Mouse (Mus musculus) kidney, embryonic 16.5 days (tissue): Measurements from ENCODE around the gene Tead3. TPM values are rescaled to one million over a fixed set of nuclear protein-coding genes. Genes with fewer than 3 reads are reported as not detected.

Experiments used
- ATAC-seq: fragments of 200-750 bp; cut with Nextera tagmentation; 2 replicates; pipeline ENCODE4 v1.8.0; 2017; ENCODE audit warnings: moderate TSS enrichment; ENCODE audit not compliant: low FRiP score, low TSS enrichment
- H3K27ac ChIP-seq: fragments of 300-500 bp; sonication (generic); 2 replicates; pipeline ENCODE4 v1.5.1; 2014; ENCODE audit warnings: low read length
- H3K27me3 ChIP-seq: fragments of 300-500 bp; sonication (generic); 2 replicates; pipeline ENCODE4 v1.6.1; 2014; ENCODE audit warnings: low read length, control low read depth, mixed read lengths; ENCODE audit not compliant: insufficient read depth
- H3K36me3 ChIP-seq: fragments of 300-500 bp; sonication (generic); 2 replicates; pipeline ENCODE4 v1.6.1; 2014; ENCODE audit warnings: low read length, control low read depth, mixed read lengths; ENCODE audit not compliant: insufficient read depth
- H3K4me1 ChIP-seq: fragments of 300-500 bp; sonication (generic); 2 replicates; pipeline ENCODE4 v1.6.1; 2014; ENCODE audit warnings: low read length, control low read depth, mixed read lengths; ENCODE audit not compliant: insufficient read depth
- H3K4me2 ChIP-seq: fragments of 300-500 bp; sonication (generic); replicated peaks from 2 replicates; pipeline ENCODE4 v1.6.1; 2014; ENCODE audit warnings: low read depth, low read length
- H3K4me3 ChIP-seq: fragments of 300-500 bp; sonication (generic); 2 replicates; pipeline ENCODE4 v1.5.1; 2014; ENCODE audit warnings: mild to moderate bottlenecking, low read length
- H3K9ac ChIP-seq: fragments of 300-500 bp; sonication (generic); replicated peaks from 2 replicates; pipeline ENCODE4 v1.6.1; 2014; ENCODE audit warnings: low read length
- H3K9me3 ChIP-seq: fragments of 300-500 bp; sonication (generic); 2 replicates; pipeline ENCODE4 v1.6.1; 2016; ENCODE audit warnings: low read length, control low read depth
- WGBS: fragments of 180-500 bp; shearing (Covaris S2); extraction: QIAGEN DNeasy Blood & Tissue Kit; methylation state at CpG from one replicate; pipeline ENCODE4 v1.1.7; 2014; 5-methylcytosine and 5-hydroxymethylcytosine counted together
- polyA plus RNA-seq: library from polyadenylated mRNA; unstranded; fragments of >200 nt; fragmentation: Nextera tagmentation; extraction: Ambion mirVana; gene quantifications from 2 replicates; pipeline ENCODE4 v1.2.1, GENCODE M21; 2015

The Tead3 gene
- polyA plus RNA-seq, 1 experiment from 2014 or later = 10.7 TPM

- Histone ChIP-seq H3K9me3 (no peaks in the 10 kb centered on the region), H3K9ac (no peak overlapping the region), H3K27ac (no peak overlapping the region), H3K36me3 (no peaks in the 10 kb centered on the region), H3K4me1 (peaks cover 81% of the 10 kb centered on the region), H3K4me3 (no peak overlapping the region), H3K4me2 (peak overlapping the region; percentile 96; the same call in 1 of the 2 replicates), H3K27me3 (no peaks in the 10 kb centered on the region; the same call in 1 of the 2 replicates)
- WGBS = 56% methylated on average over 10 of the region's 10 CpGs
- ATAC-seq = no peak
Observed at GRCm38 (mm10) chr17:28347327-28347726, 3.3 kb downstream of the Tead3 start.

- Histone ChIP-seq H3K9ac (peak overlapping the region; percentile 57), H3K4me2 (peak overlapping the region; percentile 44), H3K4me1 (peaks cover 84% of the 10 kb centered on the region), H3K27ac (peak overlapping the region; percentile 93), H3K9me3 (no peaks in the 10 kb centered on the region), H3K36me3 (no peaks in the 10 kb centered on the region), H3K27me3 (no peaks in the 10 kb centered on the region; the same call in 1 of the 2 replicates), H3K4me3 (peak overlapping the region; percentile 24)
- 0 out of 2 replicates have a peak, but pooled peaks have one; percentile 3 for ATAC-seq
- WGBS = 16% methylated on average over 10 of the region's 10 CpGs
Observed at GRCm38 (mm10) chr17:28345882-28346281, 4.7 kb downstream of the Tead3 start.

GRCm38 (mm10) chr17:28345271-28345721 is 5.3 kb downstream of the Tead3 start:
- no peaks in the 10 kb centered on the region; the same call in 1 of the 2 replicates for H3K36me3 ChIP-seq
- peak overlapping the region; percentile 57 for H3K9ac ChIP-seq
- H3K4me2 ChIP-seq = peak overlapping the region; percentile 44
- peak overlapping the region; percentile 24 for H3K4me3 ChIP-seq
- H3K4me1 ChIP-seq = peaks cover 90% of the 10 kb centered on the region
- H3K27ac ChIP-seq = peak overlapping the region; percentile 93
- WGBS = 12% methylated on average over 7 of the region's 8 CpGs
- no peaks in the 10 kb centered on the region for H3K9me3 ChIP-seq
- ATAC-seq = 0 out of 2 replicates have a peak, but pooled peaks have one; percentile 1
- H3K27me3 ChIP-seq = no peaks in the 10 kb centered on the region; the same call in 1 of the 2 replicates

GRCm38 (mm10) chr17:28344670-28345069 is 5.9 kb downstream of the Tead3 start:
- Histone ChIP-seq H3K27me3 (no peaks in the 10 kb centered on the region; the same call in 1 of the 2 replicates), H3K4me1 (peaks cover 90% of the 10 kb centered on the region), H3K36me3 (peaks cover 4% of the 10 kb centered on the region), H3K4me2 (0 out of 2 replicates have a peak overlapping the region, but pooled peaks have one; percentile 7), H3K4me3 (no peak overlapping the region), H3K27ac (peak overlapping the region; percentile 93), H3K9ac (peak overlapping the region; percentile 57; the same call in 1 of the 2 replicates), H3K9me3 (no peaks in the 10 kb centered on the region)
- no peak for ATAC-seq
- 59% methylated on average over 3 of the region's 3 CpGs for WGBS

GRCm38 (mm10) chr17:28344050-28344607 is 6.5 kb downstream of the Tead3 start:
- 0 out of 2 replicates have a peak overlapping the region, but pooled peaks have one; percentile 7 for H3K4me2 ChIP-seq
- H3K36me3 ChIP-seq = peaks cover 9% of the 10 kb centered on the region
- no peaks in the 10 kb centered on the region; the same call in 1 of the 2 replicates for H3K27me3 ChIP-seq
- H3K4me1 ChIP-seq = peaks cover 85% of the 10 kb centered on the region
- H3K27ac ChIP-seq = peak overlapping the region; percentile 93; the same call in 1 of the 2 replicates
- WGBS = 40% methylated on average over 4 of the region's 4 CpGs
- no peaks in the 10 kb centered on the region for H3K9me3 ChIP-seq
- no peak overlapping the region; the same call in 1 of the 2 replicates for H3K9ac ChIP-seq
- H3K4me3 ChIP-seq = no peak overlapping the region
- no peak for ATAC-seq

- peak; percentile 64 for ATAC-seq
- H3K4me2 ChIP-seq = peak overlapping the region; percentile 51
- no peaks in the 10 kb centered on the region; the same call in 1 of the 2 replicates for H3K27me3 ChIP-seq
- peaks cover 29% of the 10 kb centered on the region for H3K36me3 ChIP-seq
- peak overlapping the region; percentile 75 for H3K27ac ChIP-seq
- H3K9me3 ChIP-seq = no peaks in the 10 kb centered on the region
- 9% methylated on average over 26 of the region's 26 CpGs for WGBS
- peak overlapping the region; percentile 20 for H3K4me3 ChIP-seq
- peaks cover 55% of the 10 kb centered on the region for H3K4me1 ChIP-seq
- peak overlapping the region; percentile 57 for H3K9ac ChIP-seq
Observed at GRCm38 (mm10) chr17:28341091-28341490, 9.5 kb downstream of the Tead3 start.

GRCm38 (mm10) chr17:28340578-28340977 is 10.0 kb downstream of the Tead3 start:
- no peak for ATAC-seq
- peak overlapping the region; percentile 20; the same call in 1 of the 2 replicates for H3K4me3 ChIP-seq

GRCm38 (mm10) chr17:28337547-28337946 is 13.1 kb downstream of the Tead3 start:
- ATAC-seq = no peak
- Histone ChIP-seq H3K9ac (no peak overlapping the region), H3K4me1 (peaks cover 42% of the 10 kb centered on the region), H3K27me3 (no peaks in the 10 kb centered on the region), H3K4me2 (no peak overlapping the region), H3K27ac (no peak overlapping the region), H3K4me3 (no peak overlapping the region), H3K36me3 (peaks cover 44% of the 10 kb centered on the region), H3K9me3 (no peaks in the 10 kb centered on the region)
- WGBS = 90% methylated on average over 7 of the region's 7 CpGs

More at GRCm38 (mm10) chr17:28340578-28340977, 10.0 kb downstream of the Tead3 start:
- Histone ChIP-seq H3K27me3 (no peaks in the 10 kb centered on the region), H3K9me3 (no peaks in the 10 kb centered on the region), H3K36me3 (peaks cover 31% of the 10 kb centered on the region), H3K4me1 (peaks cover 50% of the 10 kb centered on the region), H3K9ac (peak overlapping the region; percentile 52), H3K4me2 (peak overlapping the region; percentile 51), H3K27ac (peak overlapping the region; percentile 75)
- 70% methylated on average over 7 of the region's 7 CpGs for WGBS

GRCm38 (mm10) chr17:28335267-28335666 is 15.3 kb downstream of the Tead3 start:
- Histone ChIP-seq H3K27ac (no peak overlapping the region), H3K4me2 (no peak overlapping the region), H3K9me3 (no peaks in the 10 kb centered on the region), H3K27me3 (no peaks in the 10 kb centered on the region), H3K9ac (0 out of 2 replicates have a peak overlapping the region, but pooled peaks have one; percentile 16), H3K36me3 (peaks cover 59% of the 10 kb centered on the region), H3K4me3 (no peak overlapping the region), H3K4me1 (peaks cover 40% of the 10 kb centered on the region)
- WGBS = 61% methylated on average over 10 of the region's 10 CpGs
- ATAC-seq = no peak
